In the genomic region with DNA sequence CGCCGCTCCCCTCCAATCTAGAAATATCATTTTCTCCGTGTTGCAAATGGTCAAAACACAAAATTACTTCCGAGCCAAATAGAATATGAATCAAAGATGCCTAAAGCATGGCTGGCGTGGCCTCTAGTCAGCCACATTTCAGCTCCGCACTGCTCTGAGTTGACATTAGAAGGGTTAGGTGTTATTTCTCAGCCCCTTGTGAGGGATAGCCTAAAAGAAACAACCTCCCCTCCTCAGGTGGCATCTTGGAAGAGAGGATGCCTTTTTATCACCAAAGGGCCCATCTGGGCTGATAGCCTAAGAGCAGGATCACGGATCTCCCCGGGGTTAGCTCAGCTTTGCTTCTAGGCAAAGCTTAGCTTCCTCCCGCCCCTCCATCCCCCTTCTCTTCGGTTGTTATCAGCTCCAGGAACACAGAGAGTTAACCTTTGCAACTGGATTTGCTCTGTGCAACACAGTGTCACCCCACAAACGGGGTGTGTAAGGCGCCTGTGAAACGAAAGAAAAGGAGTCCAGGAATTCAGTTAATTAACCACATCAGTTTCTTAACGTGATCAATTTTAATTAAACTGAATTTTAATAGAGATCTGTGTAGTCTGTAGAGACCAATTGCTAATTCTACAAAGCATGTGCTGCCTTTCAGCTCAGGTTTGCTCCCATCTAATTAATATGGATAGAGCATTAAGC, we compare ENCODE assay signal across 15 mouse cellular contexts.
DNase-seq lines count a peak whose midpoint lies in the region; ATAC-seq and TF ChIP-seq lines count a peak whose summit lies in the region.
"Had no signal": no experiment of that assay in that cellular context is flagged by ENCODE, and none has a peak within 500 bp of the region (broad histone marks: within the 10 kb centered on the region; RNA-seq: fewer than 3 reads in every experiment).

No protein-coding gene starts in this region.

- no peak for TF ChIP-seq POLR2A in brain, embryonic 14.5 days (IDR thresholded peaks at IDR 0.05; ENCODE audit: borderline replicate concordance, extremely low read depth, insufficient read depth, insufficient read length, poor library complexity, severe bottlenecking)

- H3K27ac ChIP-seq in heart, embryonic 13.5 days (replicated peaks): no peak overlapping the region
- H3K27ac ChIP-seq in hindbrain, embryonic 12.5 days: peak overlapping the region; percentile 57
- H3K27ac ChIP-seq in midbrain, embryonic 13.5 days: peak overlapping the region; percentile 79
- H3K27ac ChIP-seq: embryonic facial prominence, embryonic 13.5 days had no signal

- no peaks in the 10 kb centered on the region for H3K36me3 ChIP-seq in heart, embryonic 13.5 days
- no peaks in the 10 kb centered on the region for H3K36me3 ChIP-seq in hindbrain, embryonic 12.5 days
- no peaks in the 10 kb centered on the region for H3K36me3 ChIP-seq in midbrain, embryonic 13.5 days
- H3K36me3 ChIP-seq: embryonic facial prominence, embryonic 13.5 days; G1E had no signal

- no peak for DNase-seq in heart, adult 9 months (ENCODE audit: low spot score in 2 of 2)
- DNase-seq in brain, embryonic 14.5 days (ENCODE audit: low read depth): peak; percentile 91
- no peak for DNase-seq in lung, postnatal 25 days (ENCODE audit: low spot score)
- no peak for DNase-seq in cerebellum, adult 18-20 months
- DNase-seq: B cell, adult 2 months; cerebellum, adult 9-10 months; thymus, postnatal 4 days had no signal

- no peak for ATAC-seq in heart, embryonic 13.5 days (ENCODE audit: extremely low read depth, insufficient number of reproducible peaks, low FRiP score, low TSS enrichment)
- ATAC-seq in hindbrain, embryonic 12.5 days (ENCODE audit: low FRiP score): peak; percentile 89
- peak; percentile 91 for ATAC-seq in midbrain, embryonic 13.5 days
- no peak for ATAC-seq in megakaryocyte, adult 5-6 weeks (ENCODE audit: poor library complexity, severe bottlenecking)
- ATAC-seq: intestine, postnatal 0 days had no signal

- no peak for TF ChIP-seq CTCF in brain, embryonic 14.5 days (IDR thresholded peaks at IDR 0.05; ENCODE audit: borderline replicate concordance, extremely low read depth, insufficient read depth, insufficient read length)

- no peaks in the 10 kb centered on the region for H3K27me3 ChIP-seq in heart, embryonic 13.5 days (replicated peaks)
- H3K27me3 ChIP-seq in hindbrain, embryonic 12.5 days: no peaks in the 10 kb centered on the region
- H3K27me3 ChIP-seq in midbrain, embryonic 13.5 days: no peaks in the 10 kb centered on the region
- H3K27me3 ChIP-seq: embryonic facial prominence, embryonic 13.5 days had no signal

- H3K4me3 ChIP-seq in heart, embryonic 13.5 days: 0 out of 2 replicates have a peak overlapping the region, but pooled peaks have one; percentile 4
- no peak overlapping the region for H3K4me3 ChIP-seq in hindbrain, embryonic 12.5 days
- H3K4me3 ChIP-seq in midbrain, embryonic 13.5 days (replicated peaks): peak overlapping the region; percentile 9; the same call in 1 of the 2 replicates
- H3K4me3 ChIP-seq: embryonic facial prominence, embryonic 13.5 days; myocyte had no signal

- H3K4me1 ChIP-seq in heart, embryonic 13.5 days: peaks cover 9% of the 10 kb centered on the region
- H3K4me1 ChIP-seq in hindbrain, embryonic 12.5 days: peaks cover 8% of the 10 kb centered on the region
- peaks cover 18% of the 10 kb centered on the region for H3K4me1 ChIP-seq in midbrain, embryonic 13.5 days (replicated peaks)

- 35% methylated on average over 14 of the region's 14 CpGs for WGBS in heart, embryonic 13.5 days
- 44% methylated on average over 14 of the region's 14 CpGs for WGBS in hindbrain, embryonic 12.5 days
- 36% methylated on average over 14 of the region's 14 CpGs for WGBS in midbrain, embryonic 13.5 days

- no peaks in the 10 kb centered on the region for H3K9me3 ChIP-seq in heart, embryonic 13.5 days
- no peaks in the 10 kb centered on the region for H3K9me3 ChIP-seq in hindbrain, embryonic 12.5 days (replicated peaks)
- no peaks in the 10 kb centered on the region for H3K9me3 ChIP-seq in midbrain, embryonic 13.5 days
- H3K9me3 ChIP-seq: embryonic facial prominence, embryonic 13.5 days had no signal

- peak overlapping the region; percentile 50 for H3K4me2 ChIP-seq in heart, embryonic 13.5 days
- H3K4me2 ChIP-seq in hindbrain, embryonic 12.5 days (replicated peaks): peak overlapping the region; percentile 29
- peak overlapping the region; percentile 43 for H3K4me2 ChIP-seq in midbrain, embryonic 13.5 days (replicated peaks)
- H3K4me2 ChIP-seq: embryonic facial prominence, embryonic 13.5 days had no signal

- H3K9ac ChIP-seq in heart, embryonic 13.5 days: no peak overlapping the region
- no peak overlapping the region for H3K9ac ChIP-seq in hindbrain, embryonic 12.5 days
- H3K9ac ChIP-seq in midbrain, embryonic 13.5 days (replicated peaks): no peak overlapping the region
- H3K9ac ChIP-seq: embryonic facial prominence, embryonic 13.5 days had no signal

Comparison
In these comparisons a context has a peak if more than half of its experiments do, and no peak if none do; other contexts are left out.
1. ATAC-seq: peak in hindbrain, embryonic 12.5 days (single experiment) and midbrain, embryonic 13.5 days (single experiment); none in heart, embryonic 13.5 days (single experiment) and megakaryocyte, adult 5-6 weeks (single experiment).
2. Peak in every context shown above with its lines, with median percentiles within 50 percentile points of each other: H3K4me2 ChIP-seq.